Mouse (Mus musculus): Measurements from ENCODE around the gene Vmn2r22. TPM values are rescaled to one million over a fixed set of nuclear protein-coding genes. Genes with fewer than 3 reads are reported as not detected.

The Vmn2r22 gene
- not detected in 2 replicates for polyA plus RNA-seq (2012; rRNA removed)

GRCm38 (mm10) chr6:123650625-123651024 lies at the start of gene Vmn2r22:
Gene Vmn2r22, minus strand, starts transcription at chr6:123650725.

Other genes starting within 250 kb of the Vmn2r22 start
- gene Vmn2r20, start 232.6 kb downstream of the Vmn2r22 start, polyA plus RNA-seq (2012; rRNA removed): not detected in 2 replicates
- not detected in 2 replicates for gene Vmn2r21, start 117.3 kb downstream of the Vmn2r22 start, polyA plus RNA-seq (2012; rRNA removed)
- not detected in 2 replicates for gene Vmn2r23, start 51.9 kb upstream of the Vmn2r22 start, polyA plus RNA-seq (2012; rRNA removed)
- gene Vmn2r24, start 128.2 kb upstream of the Vmn2r22 start, polyA plus RNA-seq (2012; rRNA removed): not detected in 2 replicates
- gene Vmn2r25, start 202.7 kb upstream of the Vmn2r22 start, polyA plus RNA-seq (2012; rRNA removed): not detected in 2 replicates

Data from liver, embryonic 18 days (tissue).